Mouse (Mus musculus): Measurements from ENCODE around the gene Usp6nl.

DNA sequence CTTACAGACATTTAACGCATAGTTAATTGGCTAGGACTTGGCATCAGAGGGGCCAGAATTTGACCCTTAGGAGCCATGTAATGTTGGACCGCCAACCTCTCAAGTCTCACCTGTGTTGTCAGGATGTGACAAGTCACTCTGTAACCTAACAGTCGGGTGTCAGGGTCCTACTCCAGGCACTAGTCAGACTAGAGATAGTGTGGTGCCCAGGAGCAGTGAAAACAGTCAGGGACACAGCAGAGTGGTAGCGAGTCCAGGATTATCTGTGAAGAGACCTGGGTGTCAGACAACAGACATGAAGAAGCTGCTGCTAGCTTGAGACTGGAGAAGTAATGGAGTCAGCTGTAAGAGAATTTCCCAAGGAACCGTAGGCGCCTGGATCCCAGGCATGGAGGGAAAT, 45.0 kb downstream of the Usp6nl start:
- TF ChIP-seq TAL1 (IDR thresholded peaks at IDR 0.05; ENCODE audit: low read length) (no peak), GATA1 (IDR thresholded peaks at IDR 0.05; ENCODE audit: low read length) (no peak)

Data from erythroblast, embryonic 14.5 days (primary cell).